Mouse (Mus musculus): ENCODE measurements around the gene Ebf3. TPM values are rescaled to one million over a fixed set of nuclear protein-coding genes. Genes with fewer than 3 reads are reported as not detected.

Ebf3 gene
- polyA plus RNA-seq (2014; fragmentation: Nextera tagmentation; extraction: Ambion mirVana) = 7.2 and 7.9 TPM in 2 replicates

- H3K4me1 ChIP-seq (ENCODE audit: control insufficient read depth, insufficient read depth, low read length) = peaks cover 9% of the 10 kb centered on the region; the same call in 1 of the 2 replicates
- peaks cover 42% of the 10 kb centered on the region for H3K27me3 ChIP-seq (ENCODE audit: control insufficient read depth, insufficient read depth, low read length)
- WGBS = under 1% methylated on average over 78 of the region's 127 CpGs
- H3K4me3 ChIP-seq (ENCODE audit: low read depth, low read length) = peak within 1 kb of the TSS; percentile 85
- peak within 1 kb of the TSS; percentile 95 for H3K9ac ChIP-seq (replicated peaks; ENCODE audit: low read length)
- ATAC-seq (replicated peaks; ENCODE audit: insufficient number of reproducible peaks, low FRiP score, low TSS enrichment, low read depth) = peak; percentile 70
- H3K27ac ChIP-seq (replicated peaks; ENCODE audit: low read depth, low read length) = peak within 1 kb of the TSS; percentile 91
- no peaks in the 10 kb centered on the region for H3K36me3 ChIP-seq (replicated peaks; ENCODE audit: control insufficient read depth, insufficient read depth, low read depth, low read length)
- DNase-seq (ENCODE audit: low spot score) = peak; percentile 94
- no peaks in the 10 kb centered on the region for H3K9me3 ChIP-seq (replicated peaks; ENCODE audit: control insufficient read depth, low read length)
- peak within 1 kb of the TSS; percentile 90 for H3K4me2 ChIP-seq (ENCODE audit: low read depth, low read length)
Measured at GRCm38 (mm10) chr7:137313904-137314691, at the start of gene Ebf3. Gene Ebf3 (minus strand): TSS chr7:137314445.

GRCm38 (mm10) chr7:137346860-137347259 is 32.6 kb upstream of the Ebf3 start:
- no peaks in the 10 kb centered on the region for H3K27me3 ChIP-seq (ENCODE audit: control insufficient read depth, insufficient read depth, low read length)
- ATAC-seq (replicated peaks; ENCODE audit: insufficient number of reproducible peaks, low FRiP score, low TSS enrichment, low read depth) (no peak), DNase-seq (ENCODE audit: low spot score) (no peak)
- H3K27ac ChIP-seq (replicated peaks; ENCODE audit: low read depth, low read length) = no peak overlapping the region
- no peak overlapping the region for H3K9ac ChIP-seq (replicated peaks; ENCODE audit: low read length)
- WGBS = 80% methylated on average over 7 of the region's 7 CpGs
- H3K4me1 ChIP-seq (ENCODE audit: control insufficient read depth, insufficient read depth, low read length) = no peaks in the 10 kb centered on the region
- no peak overlapping the region for H3K4me2 ChIP-seq (ENCODE audit: low read depth, low read length)
- no peaks in the 10 kb centered on the region for H3K36me3 ChIP-seq (replicated peaks; ENCODE audit: control insufficient read depth, insufficient read depth, low read depth, low read length)
- H3K9me3 ChIP-seq (replicated peaks; ENCODE audit: control insufficient read depth, low read length) = no peaks in the 10 kb centered on the region
- no peak overlapping the region for H3K4me3 ChIP-seq (ENCODE audit: low read depth, low read length)

- ATAC-seq (replicated peaks; ENCODE audit: insufficient number of reproducible peaks, low FRiP score, low TSS enrichment, low read depth) = no peak
- no peaks in the 10 kb centered on the region for H3K4me1 ChIP-seq (ENCODE audit: control insufficient read depth, insufficient read depth, low read length)
- 63% methylated on average over 10 of the region's 10 CpGs for WGBS
- no peaks in the 10 kb centered on the region for H3K9me3 ChIP-seq (replicated peaks; ENCODE audit: control insufficient read depth, low read length)
- H3K4me2 ChIP-seq (ENCODE audit: low read depth, low read length) = no peak overlapping the region
- no peak overlapping the region for H3K27ac ChIP-seq (replicated peaks; ENCODE audit: low read depth, low read length)
- no peaks in the 10 kb centered on the region for H3K27me3 ChIP-seq (ENCODE audit: control insufficient read depth, insufficient read depth, low read length)
- H3K9ac ChIP-seq (replicated peaks; ENCODE audit: low read length) = no peak overlapping the region
- peak; percentile 13 for DNase-seq (ENCODE audit: low spot score)
- no peak overlapping the region for H3K4me3 ChIP-seq (ENCODE audit: low read depth, low read length)
- H3K36me3 ChIP-seq (replicated peaks; ENCODE audit: control insufficient read depth, insufficient read depth, low read depth, low read length) = no peaks in the 10 kb centered on the region
Measured at GRCm38 (mm10) chr7:137346068-137346467, 31.8 kb upstream of the Ebf3 start.

- no peaks in the 10 kb centered on the region for H3K4me1 ChIP-seq (ENCODE audit: control insufficient read depth, insufficient read depth, low read length)
- 87% methylated on average over 2 of the region's 2 CpGs for WGBS
- H3K9me3 ChIP-seq (replicated peaks; ENCODE audit: control insufficient read depth, low read length) = no peaks in the 10 kb centered on the region
- no peak overlapping the region for H3K27ac ChIP-seq (replicated peaks; ENCODE audit: low read depth, low read length)
- H3K27me3 ChIP-seq (ENCODE audit: control insufficient read depth, insufficient read depth, low read length) = no peaks in the 10 kb centered on the region
- DNase-seq (ENCODE audit: low spot score) (no peak), ATAC-seq (replicated peaks; ENCODE audit: insufficient number of reproducible peaks, low FRiP score, low TSS enrichment, low read depth) (no peak)
- no peak overlapping the region for H3K4me3 ChIP-seq (ENCODE audit: low read depth, low read length)
- H3K9ac ChIP-seq (replicated peaks; ENCODE audit: low read length) = no peak overlapping the region
- no peaks in the 10 kb centered on the region for H3K36me3 ChIP-seq (replicated peaks; ENCODE audit: control insufficient read depth, insufficient read depth, low read depth, low read length)
- no peak overlapping the region for H3K4me2 ChIP-seq (ENCODE audit: low read depth, low read length)
Measured at GRCm38 (mm10) chr7:137333951-137334350, 19.7 kb upstream of the Ebf3 start.

- H3K4me1 ChIP-seq (ENCODE audit: control insufficient read depth, insufficient read depth, low read length) = peaks cover 10% of the 10 kb centered on the region
- peak overlapping the region; percentile 44 for H3K4me3 ChIP-seq (ENCODE audit: low read depth, low read length)
- H3K9me3 ChIP-seq (replicated peaks; ENCODE audit: control insufficient read depth, low read length) = no peaks in the 10 kb centered on the region
- WGBS = 1% methylated on average over 21 of the region's 21 CpGs
- no peak for ATAC-seq (replicated peaks; ENCODE audit: insufficient number of reproducible peaks, low FRiP score, low TSS enrichment, low read depth)
- H3K27ac ChIP-seq (replicated peaks; ENCODE audit: low read depth, low read length) = no peak overlapping the region
- H3K27me3 ChIP-seq (ENCODE audit: control insufficient read depth, insufficient read depth, low read length) = peaks cover 59% of the 10 kb centered on the region
- no peaks in the 10 kb centered on the region for H3K36me3 ChIP-seq (replicated peaks; ENCODE audit: control insufficient read depth, insufficient read depth, low read depth, low read length)
- no peak for DNase-seq (ENCODE audit: low spot score)
- peak overlapping the region; percentile 85 for H3K4me2 ChIP-seq (ENCODE audit: low read depth, low read length)
- peak overlapping the region; percentile 60 for H3K9ac ChIP-seq (replicated peaks; ENCODE audit: low read length)
Measured at GRCm38 (mm10) chr7:137322926-137323325, 8.7 kb upstream of the Ebf3 start.

GRCm38 (mm10) chr7:137321961-137322784 is 7.9 kb upstream of the Ebf3 start:
- DNase-seq (ENCODE audit: low spot score) (peak; percentile 40), ATAC-seq (replicated peaks; ENCODE audit: insufficient number of reproducible peaks, low FRiP score, low TSS enrichment, low read depth) (no peak)
- peak overlapping the region; percentile 85 for H3K4me2 ChIP-seq (ENCODE audit: low read depth, low read length)
- no peaks in the 10 kb centered on the region for H3K36me3 ChIP-seq (replicated peaks; ENCODE audit: control insufficient read depth, insufficient read depth, low read depth, low read length)
- peak overlapping the region; percentile 44 for H3K4me3 ChIP-seq (ENCODE audit: low read depth, low read length)
- H3K9me3 ChIP-seq (replicated peaks; ENCODE audit: control insufficient read depth, low read length) = no peaks in the 10 kb centered on the region
- under 1% methylated on average over 59 of the region's 72 CpGs for WGBS
- H3K4me1 ChIP-seq (ENCODE audit: control insufficient read depth, insufficient read depth, low read length) = peaks cover 13% of the 10 kb centered on the region
- peak overlapping the region; percentile 60 for H3K9ac ChIP-seq (replicated peaks; ENCODE audit: low read length)
- peaks cover 65% of the 10 kb centered on the region for H3K27me3 ChIP-seq (ENCODE audit: control insufficient read depth, insufficient read depth, low read length)
- no peak overlapping the region; the same call in 1 of the 2 replicates for H3K27ac ChIP-seq (replicated peaks; ENCODE audit: low read depth, low read length)

GRCm38 (mm10) chr7:137321141-137321813 is 7.0 kb upstream of the Ebf3 start:
- Histone ChIP-seq H3K9ac (replicated peaks; ENCODE audit: low read length) (peak overlapping the region; percentile 51; the same call in 1 of the 2 replicates), H3K4me2 (ENCODE audit: low read depth, low read length) (peak overlapping the region; percentile 67), H3K27me3 (ENCODE audit: control insufficient read depth, insufficient read depth, low read length) (peaks cover 73% of the 10 kb centered on the region), H3K27ac (replicated peaks; ENCODE audit: low read depth, low read length) (no peak overlapping the region), H3K4me3 (ENCODE audit: low read depth, low read length) (peak overlapping the region; percentile 44), H3K9me3 (replicated peaks; ENCODE audit: control insufficient read depth, low read length) (no peaks in the 10 kb centered on the region), H3K4me1 (ENCODE audit: control insufficient read depth, insufficient read depth, low read length) (peaks cover 13% of the 10 kb centered on the region), H3K36me3 (replicated peaks; ENCODE audit: control insufficient read depth, insufficient read depth, low read depth, low read length) (no peaks in the 10 kb centered on the region)
- ATAC-seq (replicated peaks; ENCODE audit: insufficient number of reproducible peaks, low FRiP score, low TSS enrichment, low read depth) (peak; percentile 35; the same call in 1 of the 2 replicates), DNase-seq (ENCODE audit: low spot score) (peak; percentile 87)
- under 1% methylated on average over 51 of the region's 52 CpGs for WGBS
